Mouse (Mus musculus): ENCODE measurements around the gene Nek6. TPM values are rescaled to one million over a fixed set of nuclear protein-coding genes. Genes with fewer than 3 reads are reported as not detected.

Gene Nek6
- polyA plus RNA-seq (2017; shearing (Covaris generic)): 3.2 TPM

GRCm38 (mm10) chr2:38511487-38512307 is at the start of gene Nek6:
Gene Nek6, plus strand, starts transcription at chr2:38511643.

GRCm38 (mm10) chr2:38643625-38644427 is 132.4 kb downstream of the Nek6 start, which contains the start of gene Psmb7:
Gene Psmb7, minus strand, starts transcription at chr2:38644087.

Other genes with a start within 250 kb of the Nek6 start
- 28.2 TPM for gene Dennd1a, start 224.3 kb upstream of the Nek6 start, polyA plus RNA-seq (2017; shearing (Covaris generic))
- not detected for gene Lhx2, start 172.4 kb upstream of the Nek6 start, polyA plus RNA-seq (2017; shearing (Covaris generic))
- 74.8 TPM for gene Psmb7, start 132.4 kb downstream of the Nek6 start, polyA plus RNA-seq (2017; shearing (Covaris generic))
- 0.21 TPM for gene Nr5a1, start 202.9 kb downstream of the Nek6 start, polyA plus RNA-seq (2017; shearing (Covaris generic))

Data from effector memory CD4-positive, alpha-beta T cell, adult 7 months (primary cell).